Mouse (Mus musculus) left cerebral cortex, adult 8-10 months (tissue): ENCODE data around the gene Rnase4. TPM values are rescaled to one million over a fixed set of nuclear protein-coding genes. Genes with fewer than 3 reads are reported as not detected.

ENCODE experiments used
- DNase-seq, 2 experiments: peaks; one replicate each; pipeline ENCODE4 v3.0.0; 2022; ENCODE audit warnings: low spot score in 2 of 2
- total RNA-seq, 4 experiments: library from RNA; stranded (reverse); gene quantifications; 2 replicates each; pipeline ENCODE4 v1.2.4; 2022

The Rnase4 gene
- total RNA-seq, 4 experiments from 2014 or later = 15.6 to 31.6 (median 22.1) TPM

DNA sequence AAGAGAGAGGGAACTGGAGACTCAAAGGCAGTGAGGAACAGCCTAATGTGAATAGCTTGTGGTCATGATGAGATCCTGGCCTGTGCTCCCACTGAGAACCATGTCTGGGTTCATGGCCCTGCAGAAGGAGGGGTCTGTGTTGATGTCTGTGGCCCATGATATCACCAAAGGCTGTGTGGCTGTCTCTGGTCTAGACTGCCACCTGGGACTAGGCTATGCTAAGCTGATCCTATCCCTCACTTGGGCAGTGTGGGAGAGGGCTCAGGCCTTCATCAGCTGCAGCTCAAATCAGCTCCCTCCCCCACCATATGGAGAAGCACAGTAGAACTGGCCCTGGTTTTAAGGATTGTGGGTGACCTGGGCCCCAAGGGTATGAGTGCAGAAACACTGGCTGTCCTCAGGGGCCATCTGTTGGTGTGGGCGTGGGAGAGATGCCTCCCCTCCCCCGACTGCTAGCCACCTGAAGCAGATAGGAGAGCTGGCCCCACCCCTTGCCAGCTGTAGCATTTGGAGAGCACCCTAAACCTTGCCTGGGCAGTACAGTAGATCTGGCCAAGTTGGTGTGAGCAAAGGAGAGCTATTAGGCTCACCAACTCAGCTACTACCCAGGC is 36.9 kb downstream of the Rnase4 start:
- DNase-seq = no peak

DNA sequence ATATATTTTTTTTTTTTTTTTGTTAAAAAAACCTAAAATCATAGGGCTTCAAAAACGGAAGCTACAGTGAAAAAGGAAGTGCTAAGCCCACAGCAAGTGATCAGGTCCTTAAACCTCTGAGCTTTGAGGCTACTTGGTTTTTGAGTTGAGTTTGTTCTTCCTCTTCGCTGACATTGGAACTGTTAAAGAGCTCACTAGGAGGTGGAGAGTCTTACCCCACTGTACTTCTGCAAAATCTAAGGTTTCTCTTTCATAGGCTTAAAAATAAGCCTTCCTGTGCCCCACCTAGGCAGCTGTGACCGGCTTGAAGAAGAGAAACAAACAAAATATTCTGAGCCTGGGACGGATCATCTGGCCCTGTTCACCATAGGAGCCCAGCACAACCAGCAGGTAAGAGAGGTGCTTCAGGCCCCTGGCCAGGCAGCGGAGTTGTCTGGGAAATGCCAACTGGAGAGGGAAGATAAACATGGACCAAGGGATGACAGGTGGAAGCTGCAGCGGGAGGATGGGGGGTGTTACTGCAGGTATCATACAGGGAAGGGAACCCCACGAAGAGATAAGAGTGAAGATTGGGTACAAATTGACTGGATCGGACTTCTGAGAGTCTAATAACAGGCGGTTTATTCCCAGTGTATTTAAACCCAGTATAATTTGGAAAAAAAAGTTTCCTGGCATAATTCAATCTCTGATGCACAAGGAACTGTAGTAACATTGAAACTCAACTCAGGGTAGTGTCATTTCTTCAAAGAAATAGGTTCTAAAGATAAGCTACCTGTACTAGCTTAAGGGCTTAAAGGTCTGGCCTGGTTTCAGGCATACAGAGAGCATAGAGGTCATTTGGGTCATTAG is 38.1 kb downstream of the Rnase4 start:
- no peak for DNase-seq

DNA sequence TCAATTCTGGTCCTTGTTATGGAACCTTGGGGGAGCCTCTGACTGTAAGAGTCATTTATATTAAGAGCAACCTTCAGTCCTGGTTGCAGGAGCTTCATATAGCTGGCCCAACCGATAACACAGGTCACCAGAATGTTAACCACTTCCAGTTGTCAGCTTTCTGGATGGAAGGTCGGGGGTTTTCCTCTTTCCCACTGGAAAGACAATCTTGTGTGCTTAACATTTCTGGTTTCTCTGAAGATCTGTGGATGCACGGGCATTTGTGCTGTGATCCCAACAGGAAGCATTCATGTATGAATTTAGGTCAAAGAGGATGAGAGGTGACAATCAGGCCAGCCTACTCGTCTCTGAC is 38.7 kb downstream of the Rnase4 start:
- no peak for DNase-seq

- DNase-seq = no peak
Measured at GRCm38 (mm10) chr14:51130315-51130940, 39.6 kb downstream of the Rnase4 start.

DNA sequence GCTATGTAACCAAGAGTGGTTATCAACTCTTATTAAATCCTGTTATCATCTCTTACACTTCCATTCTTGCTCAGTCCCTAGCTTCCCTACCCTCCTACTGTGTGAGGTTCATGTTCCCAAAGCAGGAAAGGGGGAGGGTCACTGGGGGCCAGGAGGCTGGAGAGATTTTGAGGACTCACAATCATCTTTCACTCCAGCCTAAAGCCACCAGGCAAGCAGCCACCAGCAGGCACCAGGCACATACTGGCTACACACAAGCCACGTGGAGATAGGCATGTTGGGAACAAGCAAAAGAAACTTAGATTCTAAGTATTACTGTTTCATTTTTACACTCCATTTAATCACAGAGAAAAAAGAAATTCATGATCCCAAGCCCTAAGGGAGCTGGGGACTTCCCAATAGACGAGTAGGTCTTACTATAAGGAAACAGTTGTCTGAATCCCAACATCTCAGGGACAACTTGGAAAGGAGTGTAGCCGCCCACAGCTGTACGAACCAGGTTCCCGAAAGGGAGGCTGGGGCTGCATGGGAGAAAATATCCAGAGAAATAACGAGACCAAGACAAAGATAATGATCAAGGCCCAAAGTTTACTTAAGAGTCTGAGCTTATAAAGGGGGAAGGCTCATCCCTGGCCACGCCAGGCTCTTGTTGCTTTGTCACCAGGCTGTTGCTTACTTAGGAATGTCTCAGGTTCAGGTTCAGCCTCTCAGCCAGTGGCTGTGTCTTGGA is 40.4 kb downstream of the Rnase4 start:
- DNase-seq = no peak

DNA sequence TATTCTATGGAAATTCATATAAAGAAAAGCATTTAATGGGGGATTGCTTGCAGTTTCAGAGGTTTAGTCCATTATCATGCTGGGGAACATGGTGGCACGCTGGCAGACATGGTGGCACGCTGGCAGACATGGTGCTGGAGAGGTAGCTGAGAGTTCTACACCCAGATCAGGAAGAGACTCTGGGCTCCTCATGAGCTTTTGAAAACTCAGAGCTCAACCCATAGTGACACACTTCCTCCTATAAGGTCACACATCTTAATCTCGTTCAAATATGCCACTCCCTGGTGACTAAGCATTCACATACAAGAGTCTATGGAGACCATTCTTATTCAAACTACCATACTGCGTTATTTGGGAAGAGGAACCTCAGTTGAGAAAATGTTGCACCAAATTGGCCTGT is 41.5 kb downstream of the Rnase4 start:
- DNase-seq = no peak

DNA sequence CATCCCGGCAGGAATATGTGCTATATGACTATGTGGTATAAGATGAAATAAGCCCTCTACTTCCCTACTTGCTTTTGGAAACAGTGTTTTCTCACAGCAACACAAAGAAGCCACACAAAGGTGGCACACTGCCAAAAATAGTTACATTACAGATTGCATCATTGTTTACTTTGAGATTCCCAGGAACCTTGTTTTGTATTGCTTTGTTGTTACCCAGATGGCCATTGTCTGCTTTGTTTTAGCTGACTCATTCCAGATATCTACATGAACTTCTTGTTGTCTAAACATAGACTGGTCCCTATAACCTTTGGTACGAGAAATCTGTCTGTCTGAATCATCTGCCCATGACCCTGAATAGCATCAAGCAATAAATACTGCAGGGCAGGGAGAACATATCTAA is 49.5 kb downstream of the Rnase4 start:
- DNase-seq = no peak

- DNase-seq = no peak
Measured at GRCm38 (mm10) chr14:51142119-51142518, 51.2 kb downstream of the Rnase4 start.

DNA sequence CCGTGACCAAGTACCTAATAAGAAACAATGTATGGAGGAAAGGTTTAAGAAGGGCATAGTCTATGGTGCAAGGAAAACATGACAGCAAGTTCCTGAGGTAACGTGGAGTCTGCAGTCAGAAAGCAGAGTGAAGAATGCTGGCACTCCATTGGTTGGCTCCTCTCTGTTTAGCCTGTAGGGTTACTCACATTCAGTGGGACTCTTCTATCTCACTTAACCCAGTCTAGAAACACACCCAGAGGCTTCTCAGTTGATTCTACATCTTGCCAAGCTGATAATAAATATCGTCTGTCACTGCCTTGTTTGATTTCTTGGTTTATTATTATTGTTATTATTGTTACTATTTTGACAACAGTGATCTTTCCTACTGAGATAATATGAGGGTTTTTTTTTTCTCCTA is 51.7 kb downstream of the Rnase4 start:
- no peak for DNase-seq

DNA sequence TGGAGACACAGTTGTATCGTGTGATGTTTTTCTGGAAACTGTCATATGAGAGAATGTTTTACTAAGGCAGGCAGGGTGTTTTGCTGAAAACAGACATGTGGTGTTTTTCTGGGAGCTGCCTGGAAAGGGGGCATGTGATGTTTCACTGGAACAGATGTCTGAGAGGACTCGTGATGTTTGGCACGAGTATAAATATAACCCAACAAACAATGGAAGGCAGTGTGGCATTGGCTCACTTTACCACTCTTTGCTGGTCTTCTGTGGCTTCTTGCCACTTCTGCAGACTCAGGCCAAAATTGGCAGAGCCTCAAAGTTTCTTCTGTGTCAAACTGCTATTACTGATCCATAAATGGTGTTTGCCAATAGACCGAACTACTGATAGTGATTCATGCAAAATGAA is 52.4 kb downstream of the Rnase4 start:
- peak in 1 of 2 experiments; percentile 25 for DNase-seq

GRCm38 (mm10) chr14:51143937-51144336 is 53.1 kb downstream of the Rnase4 start:
- no peak for DNase-seq

GRCm38 (mm10) chr14:51144451-51144850 is 53.6 kb downstream of the Rnase4 start:
- no peak for DNase-seq

DNA sequence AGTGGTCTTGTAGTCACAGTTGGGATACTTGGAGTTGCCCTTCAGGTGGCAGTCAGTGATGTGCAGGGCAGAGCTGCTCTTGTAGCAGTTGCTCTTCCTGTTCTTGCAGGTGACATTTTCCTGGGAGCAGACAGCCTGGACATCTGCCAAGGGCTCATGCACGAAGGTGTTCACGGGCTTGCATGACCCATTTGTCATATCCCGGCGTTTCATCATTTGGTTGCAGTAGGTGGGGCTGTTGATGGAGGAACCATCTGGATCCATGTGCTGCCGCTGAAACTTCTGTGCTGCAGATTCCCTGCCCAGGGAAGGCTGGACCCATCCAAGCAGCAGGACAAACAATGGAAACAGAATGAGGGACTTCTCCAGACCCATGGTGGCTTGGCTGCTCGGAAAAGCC is 54.6 kb downstream of the Rnase4 start:
- DNase-seq = no peak

- no peak for DNase-seq
Measured at GRCm38 (mm10) chr14:51146685-51147084, 55.8 kb downstream of the Rnase4 start, which contains the start of gene Rnase1. TSS of gene Rnase1 (minus strand) at chr14:51146785.

DNA sequence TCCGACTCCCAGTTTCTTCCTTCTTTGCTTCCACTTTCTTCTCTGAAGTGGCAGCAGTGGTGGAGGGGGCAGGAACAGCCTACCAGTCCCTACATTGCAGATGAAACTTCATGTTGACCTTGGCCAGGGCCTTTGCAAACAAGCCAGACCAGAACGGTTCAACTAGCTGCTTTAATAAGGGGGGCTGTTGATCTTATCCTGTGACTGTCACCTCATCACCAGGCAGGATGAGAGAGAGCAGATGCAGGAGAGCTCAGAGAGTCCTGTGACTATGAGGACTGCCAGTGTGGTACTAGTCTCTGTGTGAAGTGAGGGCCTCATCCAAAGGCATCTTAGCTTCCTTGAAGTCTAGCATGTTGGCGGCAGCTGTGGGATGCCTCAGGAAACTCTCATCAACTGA is 57.1 kb downstream of the Rnase4 start:
- no peak for DNase-seq

- DNase-seq = no peak
Measured at GRCm38 (mm10) chr14:51149164-51149563, 58.3 kb downstream of the Rnase4 start.

GRCm38 (mm10) chr14:51150206-51150831 is 59.4 kb downstream of the Rnase4 start:
- DNase-seq = no peak

- DNase-seq = no peak
Measured at GRCm38 (mm10) chr14:51152249-51152870, 61.5 kb downstream of the Rnase4 start.
